Mouse (Mus musculus) layer of hippocampus, adult 18-20 months (tissue): ENCODE results near the gene Lag3. TPM values are rescaled to one million over a fixed set of nuclear protein-coding genes. Genes with fewer than 3 reads are reported as not detected.

ENCODE experiments used
- DNase-seq, 2 experiments: peaks; one replicate each; pipeline ENCODE4 v3.0.0; 2022; ENCODE audit warnings: low spot score in 2 of 2
- long read RNA-seq: library from polyadenylated mRNA; stranded (forward); transcript quantifications from one replicate; pipeline ENCODE4 v2.0.0, GENCODE M21; 2021
- total RNA-seq, 2 experiments: library from RNA; stranded (reverse); gene quantifications; 2 replicates each; pipeline ENCODE4 v1.2.3; 2021

Lag3 gene
- total RNA-seq: 1 to 10 TPM; 2.6 to 3.6 TPM
- long read RNA-seq, partial matches to known transcripts: 0 of 3 reads
- long read RNA-seq, other reads (novel, unspliced or antisense): 0 of 3 reads

DNA sequence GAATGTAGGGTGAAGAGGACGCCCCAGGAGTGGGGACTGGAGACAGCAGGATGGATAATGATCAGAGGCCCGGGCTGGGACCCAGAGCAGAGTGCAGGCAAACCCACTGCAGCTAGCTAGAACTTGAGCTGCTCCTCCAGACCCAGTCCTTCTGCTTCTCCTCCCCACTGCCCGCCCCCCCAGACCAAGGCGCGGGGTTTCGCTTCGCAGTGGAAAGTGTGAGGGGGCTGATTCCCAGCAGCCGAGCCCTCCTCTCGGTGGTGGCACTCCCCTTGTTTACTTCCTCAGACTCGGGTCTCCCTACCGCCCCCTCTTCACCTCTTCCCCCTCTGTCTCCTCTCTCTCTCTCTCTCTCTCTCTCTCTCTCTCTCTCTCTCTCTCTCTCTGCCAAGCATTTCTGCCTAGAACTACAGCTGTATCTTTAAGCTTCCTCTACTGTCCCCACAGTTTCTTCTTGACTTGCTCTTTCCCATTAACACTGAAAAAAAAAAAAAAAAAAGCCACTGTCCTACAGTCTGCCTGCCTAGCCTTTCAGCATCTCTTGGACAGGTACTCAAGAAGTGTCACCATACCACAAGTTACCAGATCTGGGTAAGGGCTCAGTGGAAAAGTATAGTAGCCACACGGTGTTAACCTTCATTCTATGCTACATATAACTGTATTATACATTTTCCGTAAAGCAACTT lies at the start of gene Lag3:
Lag3 (minus strand) TSS at position 173 of the 686 bp plus-strand sequence.
- no peak for DNase-seq

DNA sequence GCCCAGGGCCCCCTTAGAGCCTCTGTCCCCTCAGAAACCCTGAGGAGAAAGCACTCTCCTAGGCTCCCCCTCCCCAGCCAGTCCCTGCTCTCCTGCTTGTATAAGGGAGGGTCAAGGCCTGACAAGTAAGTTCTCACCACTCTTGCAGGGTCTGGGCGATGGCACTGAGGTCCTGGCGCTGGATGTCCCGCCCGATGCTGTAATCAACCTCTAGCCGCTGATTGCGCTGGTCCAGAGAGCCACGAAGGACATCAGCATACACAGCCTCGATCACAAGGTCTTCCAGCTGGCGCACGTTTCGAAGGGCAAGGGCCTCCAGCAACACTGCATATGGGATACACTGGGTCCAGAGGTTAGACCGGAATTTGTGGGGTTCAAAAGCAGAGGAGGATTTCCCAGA lies 49.5 kb upstream of the Lag3 start:
- no peak for DNase-seq

- no peak for DNase-seq
Observed at GRCm38 (mm10) chr6:124959960-124960359, 48.5 kb upstream of the Lag3 start.

DNA sequence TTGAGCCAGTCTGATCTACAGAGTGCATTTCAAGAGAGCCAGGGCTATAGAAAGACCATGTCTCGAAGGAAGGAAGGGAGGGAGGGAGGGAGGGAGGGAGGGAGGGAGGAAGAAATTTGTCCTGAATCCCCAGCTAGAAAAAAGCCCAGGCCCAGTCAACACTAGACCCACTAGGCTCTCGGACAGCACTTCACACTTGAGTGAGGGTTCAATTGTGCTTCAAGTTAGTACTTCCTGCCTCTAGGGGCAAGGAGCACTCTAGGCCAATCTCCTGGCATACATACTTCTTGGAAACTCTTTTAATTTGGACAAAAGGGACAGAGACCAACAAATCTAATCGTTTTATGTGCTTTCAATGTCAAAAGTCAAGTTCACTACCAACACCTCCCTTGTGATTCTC lies 46.6 kb upstream of the Lag3 start:
- no peak for DNase-seq

- no peak for DNase-seq
Observed at GRCm38 (mm10) chr6:124955212-124955611, 43.7 kb upstream of the Lag3 start.

GRCm38 (mm10) chr6:124953991-124954715 lies 42.6 kb upstream of the Lag3 start:
- DNase-seq: no peak

DNA sequence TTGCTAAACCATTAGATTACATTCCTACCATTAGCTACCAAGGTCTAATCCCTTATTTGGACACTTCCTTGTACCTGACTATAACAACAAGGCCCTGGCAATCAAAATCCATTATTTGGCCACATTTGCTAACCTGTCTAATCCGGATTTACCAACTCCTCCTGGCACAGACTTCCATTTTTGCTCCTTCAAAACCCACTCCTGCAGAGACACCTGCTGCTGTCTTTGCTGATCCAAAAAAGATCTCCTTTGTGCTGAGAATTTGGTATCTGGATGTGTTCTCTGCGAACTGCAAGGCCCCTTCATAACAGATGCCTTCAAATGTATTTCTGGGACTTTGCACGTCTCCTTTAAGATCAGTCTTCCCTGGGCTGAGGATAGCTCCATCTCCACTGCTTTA lies 32.0 kb upstream of the Lag3 start:
- no peak for DNase-seq

DNA sequence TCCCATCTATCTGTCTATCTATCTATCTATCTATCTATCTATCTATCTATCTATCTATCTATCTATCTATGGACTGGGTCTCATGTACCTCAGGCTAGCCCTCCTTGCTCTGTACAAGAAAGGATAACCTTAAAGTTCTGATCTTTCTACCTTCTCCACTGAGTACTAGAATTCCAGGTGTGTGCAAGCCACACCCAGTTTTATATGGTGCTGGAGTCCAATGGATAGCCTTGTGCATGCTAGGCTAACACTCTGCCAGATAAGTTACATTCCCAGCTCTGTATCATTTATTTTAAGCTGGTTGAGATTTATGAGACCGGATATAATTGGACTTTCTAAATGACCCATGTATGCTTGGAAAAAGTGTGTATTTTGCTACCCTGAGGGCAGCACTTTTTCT lies 30.2 kb upstream of the Lag3 start:
- DNase-seq: no peak

- DNase-seq: no peak
Observed at GRCm38 (mm10) chr6:124938554-124938953, 27.0 kb upstream of the Lag3 start.

- no peak for DNase-seq
Observed at GRCm38 (mm10) chr6:124937493-124937892, 26.0 kb upstream of the Lag3 start.

DNA sequence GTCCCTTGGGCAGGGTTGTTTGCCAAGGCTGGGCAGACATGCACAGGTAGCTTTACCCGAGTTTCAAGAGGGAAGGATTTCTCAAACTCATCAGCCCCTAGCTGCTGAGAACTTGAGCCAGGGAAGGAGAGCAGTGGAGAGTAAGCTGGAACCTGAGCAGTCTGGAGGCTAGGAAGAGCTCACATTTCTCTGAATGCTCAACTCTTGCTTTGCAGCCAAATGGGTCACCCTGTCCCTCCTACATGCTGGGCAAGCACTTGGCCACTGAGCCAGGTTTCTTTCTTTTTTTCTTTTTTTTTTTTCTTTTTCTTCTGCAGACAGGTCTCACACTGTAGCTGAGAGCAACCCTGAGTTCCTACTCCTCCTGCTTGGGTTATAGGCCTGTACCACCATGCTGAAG lies 25.2 kb upstream of the Lag3 start:
- no peak for DNase-seq

- no peak for DNase-seq
Observed at GRCm38 (mm10) chr6:124934670-124935069, 23.2 kb upstream of the Lag3 start.

GRCm38 (mm10) chr6:124933127-124933526 lies 21.6 kb upstream of the Lag3 start:
- DNase-seq: no peak

DNA sequence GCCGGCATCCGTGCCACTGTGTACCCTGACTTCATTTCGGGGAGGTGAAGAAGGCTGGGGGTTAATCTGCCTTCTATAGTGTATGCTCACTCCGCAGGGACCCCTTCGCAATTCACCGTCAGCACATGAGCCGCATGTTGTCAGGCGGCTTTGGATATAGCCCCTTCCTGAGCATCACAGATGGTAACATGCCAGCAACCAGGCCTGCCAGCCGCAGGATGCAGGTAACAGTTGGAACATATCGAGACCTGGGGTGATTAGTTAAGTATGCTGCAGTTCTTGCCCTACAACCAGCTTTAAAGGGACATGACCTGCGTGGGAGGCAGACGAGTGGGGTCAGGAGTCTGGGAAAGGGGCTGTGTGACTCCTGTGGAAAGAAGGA lies 20.8 kb upstream of the Lag3 start:
- DNase-seq: no peak

GRCm38 (mm10) chr6:124931525-124932313 lies 20.2 kb upstream of the Lag3 start:
- DNase-seq: peak; percentile 43 to 74

DNA sequence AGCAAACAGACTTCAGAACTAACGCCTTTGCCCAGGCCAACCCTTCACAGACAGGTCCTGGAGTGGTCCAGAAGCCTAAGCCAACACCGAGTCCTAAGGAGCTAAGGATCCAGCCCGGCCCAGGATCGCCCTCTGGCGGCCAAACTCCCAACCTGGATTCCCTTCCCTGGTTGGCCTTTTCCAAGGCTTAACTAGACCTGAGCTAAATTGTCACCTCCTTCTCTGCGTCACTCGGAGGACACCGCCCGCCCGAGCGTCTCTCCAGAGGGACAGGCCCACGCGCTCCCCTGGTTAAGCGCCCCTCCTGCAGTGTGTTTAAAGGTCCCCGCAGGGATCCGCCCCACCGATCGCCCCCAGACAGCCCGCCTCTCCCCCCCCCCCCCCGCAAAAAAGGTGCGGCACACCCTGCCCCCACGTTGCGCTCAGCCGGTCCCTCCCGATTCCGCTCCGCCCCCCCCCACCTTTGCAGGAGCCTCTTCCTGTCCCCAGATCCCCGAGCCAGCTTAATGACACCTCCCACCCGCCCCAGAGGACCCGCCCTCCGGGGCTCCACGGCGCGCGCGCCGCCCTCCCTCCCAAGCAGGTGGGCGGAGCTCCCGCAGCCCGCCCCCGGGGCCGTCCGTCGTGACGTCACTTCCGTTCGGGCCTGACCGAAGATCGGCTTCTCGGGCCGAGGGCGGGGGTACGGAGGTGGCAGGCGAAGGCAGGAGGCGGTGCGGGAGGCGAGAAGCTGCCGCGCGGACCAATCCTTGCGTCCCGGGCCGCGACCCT lies 19.4 kb upstream of the Lag3 start, which contains the start of gene Mlf2:
Mlf2 (plus strand) TSS at position 633 of the 771 bp plus-strand sequence.
- peak; percentile 96 to 99 for DNase-seq

DNA sequence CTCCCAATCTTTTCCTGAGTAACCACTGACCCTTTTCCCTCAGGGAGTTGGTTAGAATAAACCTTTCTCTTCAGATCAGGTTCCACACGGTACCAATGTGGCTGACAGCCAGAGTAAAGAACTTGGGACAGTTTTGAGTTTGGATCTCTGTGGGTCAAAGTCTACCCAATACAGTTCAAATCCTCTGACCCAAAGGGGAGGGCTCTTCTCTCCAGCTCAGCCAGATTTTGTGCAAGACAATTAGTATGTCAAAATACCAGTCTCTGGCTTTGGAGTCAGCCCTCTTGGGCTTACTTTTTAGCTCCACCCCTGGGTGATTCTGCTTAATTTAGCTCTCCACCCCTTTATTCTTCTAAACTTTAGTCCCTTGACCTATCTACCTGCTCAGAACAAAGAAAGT lies 18.7 kb upstream of the Lag3 start:
- no peak for DNase-seq

- no peak for DNase-seq
Observed at GRCm38 (mm10) chr6:124925941-124926340, 14.4 kb upstream of the Lag3 start.

- DNase-seq: no peak
Observed at GRCm38 (mm10) chr6:124925173-124925793, 13.8 kb upstream of the Lag3 start.

DNA sequence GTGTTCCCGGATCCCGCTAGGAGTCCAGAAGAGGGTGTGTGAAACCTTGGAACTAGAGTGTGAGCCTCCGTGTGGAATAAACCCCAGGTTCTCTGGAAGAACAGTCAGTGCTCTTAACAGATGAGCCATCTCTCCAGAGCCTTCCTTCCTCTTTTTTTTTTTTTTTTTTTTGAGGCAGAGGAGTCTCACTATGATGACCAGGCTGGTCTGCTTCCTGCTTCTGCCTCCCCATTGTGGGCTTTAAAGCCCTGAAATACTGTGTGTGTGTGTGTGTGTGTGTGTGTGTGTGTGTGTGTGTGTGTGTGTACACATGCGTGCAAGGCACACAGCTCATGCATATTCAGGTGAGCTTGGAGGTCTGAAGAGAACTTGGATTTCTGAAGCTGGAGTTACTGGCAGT lies 10.0 kb upstream of the Lag3 start:
- DNase-seq: no peak
